Mouse (Mus musculus) 416B (cell line): ENCODE results near the gene Phlpp2.
A peak's percentile ranks its signal among the peaks of the same experiment; 100 is the strongest.
"Not testable (repeated sequence)": the region's sequence is repeated elsewhere in the genome, so short reads cannot be mapped to it uniquely, and the experiment has no call there.

Source experiments
- DNase-seq: peaks from one replicate; pipeline ENCODE4 v3.0.0; 2011; ENCODE audit warnings: low read depth

The Phlpp2 gene

GRCm38 (mm10) chr8:109868003-109868679, at the start of gene Phlpp2:
Gene Phlpp2, plus strand, starts transcription at chr8:109868542.
- DNase-seq, result peak; percentile 93

- no peak for DNase-seq
These were observed 44.8 kb upstream of the Phlpp2 start for GRCm38 (mm10) chr8:109823561-109823960.

DNA sequence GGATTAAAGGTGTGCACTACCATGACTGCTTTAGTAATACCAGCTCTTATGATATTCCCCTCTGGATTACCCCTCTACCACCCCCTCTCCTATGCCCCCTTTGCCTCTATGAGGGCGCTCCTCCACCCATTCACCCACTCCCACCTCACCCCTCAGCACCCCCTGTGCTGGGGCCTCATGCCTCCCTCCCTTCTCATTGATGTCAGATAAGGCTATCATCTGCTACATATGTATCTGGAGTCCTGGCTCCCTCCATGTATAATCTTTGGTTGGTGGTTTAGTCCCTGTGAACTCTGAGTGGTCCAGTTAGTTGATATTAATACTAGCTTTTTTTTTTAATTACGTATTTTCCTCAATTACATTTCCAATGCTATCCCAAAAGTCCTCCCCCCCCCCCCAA, 28.5 kb upstream of the Phlpp2 start:
- DNase-seq, result no peak

DNA sequence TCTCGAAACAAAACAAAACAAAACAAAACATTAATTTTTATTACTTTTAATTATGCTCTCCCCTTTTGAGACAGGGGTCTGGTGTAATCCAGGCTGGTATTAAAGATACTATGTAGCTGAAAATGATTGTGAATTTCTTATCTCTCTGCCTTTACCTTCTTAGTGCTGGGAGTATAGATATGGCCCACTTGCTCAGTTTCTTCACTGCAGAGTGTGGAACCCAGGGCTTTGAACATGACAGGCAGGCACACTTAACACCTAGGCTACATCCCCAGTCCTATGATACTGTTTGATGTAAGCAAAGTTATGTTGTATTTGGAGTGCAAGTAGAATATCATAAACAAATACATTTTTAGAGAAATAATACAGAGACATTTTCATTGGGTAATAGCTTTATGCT, 25.9 kb upstream of the Phlpp2 start:
- no peak for DNase-seq

DNA sequence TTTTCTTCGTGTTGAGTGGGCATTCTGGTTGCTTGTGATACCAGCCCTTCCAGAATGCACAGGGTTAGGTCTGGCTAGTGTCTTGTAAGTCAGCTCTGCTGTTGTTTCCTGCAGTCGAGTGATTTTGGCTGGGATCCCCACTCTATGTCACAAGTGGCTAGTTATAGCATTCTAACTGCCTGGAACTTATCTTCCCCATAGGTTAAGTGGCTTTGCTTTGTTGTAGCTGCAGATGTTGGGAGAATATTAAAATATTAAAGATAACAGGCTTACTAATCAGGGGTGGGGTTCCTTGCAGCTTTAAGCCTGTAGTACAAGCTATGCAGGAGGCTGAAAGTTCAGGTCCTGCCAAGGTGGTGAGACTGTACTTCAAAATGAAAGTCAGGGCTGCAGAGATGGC, 20.5 kb upstream of the Phlpp2 start:
- DNase-seq, result no peak

GRCm38 (mm10) chr8:109848981-109849380, 19.4 kb upstream of the Phlpp2 start:
- no peak for DNase-seq

GRCm38 (mm10) chr8:109853423-109853822, 14.9 kb upstream of the Phlpp2 start:
- DNase-seq, result peak; percentile 78

GRCm38 (mm10) chr8:109854522-109854921, 13.8 kb upstream of the Phlpp2 start:
- peak; percentile 24 for DNase-seq

- DNase-seq, result no peak
These were observed 12.9 kb upstream of the Phlpp2 start for GRCm38 (mm10) chr8:109855451-109855850.

- peak; percentile 65 for DNase-seq
These were observed 4.9 kb upstream of the Phlpp2 start for GRCm38 (mm10) chr8:109863398-109863797.

DNA sequence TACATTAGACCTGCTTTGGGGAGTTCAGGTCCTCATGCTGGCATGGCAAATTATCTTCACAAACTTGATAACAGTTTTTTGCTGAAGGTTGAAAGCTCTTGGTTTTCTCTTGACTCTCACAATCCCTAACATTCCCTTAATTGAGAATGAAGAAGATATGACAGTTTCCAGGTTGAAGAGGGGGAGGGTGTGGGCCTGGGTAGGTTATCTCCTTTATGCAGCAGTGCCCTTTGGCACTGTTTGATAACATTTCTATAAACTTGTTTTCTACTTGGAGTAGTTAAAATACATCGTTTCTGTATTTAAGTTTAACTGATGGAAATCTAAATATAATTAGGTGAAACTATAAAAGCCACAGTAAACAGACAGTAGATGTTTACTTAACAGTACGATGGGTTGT, 3.5 kb upstream of the Phlpp2 start:
- DNase-seq, result no peak

DNA sequence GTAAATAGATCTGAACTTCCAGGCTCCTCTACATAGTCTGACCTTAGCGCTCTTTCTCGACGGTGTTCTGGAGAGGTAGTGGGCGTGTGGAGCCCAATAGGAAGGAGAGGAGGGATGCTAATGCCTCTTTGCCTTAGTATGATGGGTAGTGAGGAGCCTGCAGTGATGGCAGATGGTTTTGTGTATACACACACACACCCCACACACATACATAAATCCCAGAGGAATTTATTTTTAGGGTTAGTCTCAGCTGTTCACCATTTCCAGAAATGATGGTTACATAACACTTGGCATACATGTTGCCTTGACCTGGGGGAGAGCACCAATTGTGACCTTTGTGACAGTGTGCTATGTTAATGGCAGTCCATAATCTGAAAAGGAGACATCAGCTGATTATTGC, 2.8 kb upstream of the Phlpp2 start:
- no peak for DNase-seq

DNA sequence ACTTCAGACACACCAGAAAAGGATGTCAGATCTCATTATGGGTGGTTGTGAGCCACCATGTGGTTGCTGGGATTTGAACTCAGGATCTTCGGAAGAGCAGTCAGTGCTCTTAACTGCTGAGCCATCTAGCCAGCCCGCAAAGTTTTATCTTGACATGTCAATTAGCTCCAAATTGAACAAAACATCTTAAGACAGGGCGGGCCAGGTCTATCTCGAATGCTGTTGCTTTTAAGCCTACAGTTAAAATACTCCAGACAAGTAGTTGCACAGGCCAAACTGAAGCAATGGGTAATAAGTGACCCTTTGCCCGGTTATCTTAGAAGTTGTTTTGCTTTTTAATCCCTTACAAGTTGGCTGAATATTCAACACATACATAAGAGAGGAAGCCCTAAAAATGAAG, 1.7 kb upstream of the Phlpp2 start:
- no peak for DNase-seq

GRCm38 (mm10) chr8:109868680-109869361, 479 bp downstream of the Phlpp2 start:
- peak; percentile 28 for DNase-seq

- DNase-seq, result peak; percentile 48
These were observed 2.7 kb downstream of the Phlpp2 start for GRCm38 (mm10) chr8:109871056-109871455.

GRCm38 (mm10) chr8:109873800-109874199, 5.5 kb downstream of the Phlpp2 start:
- not testable (repeated sequence) for DNase-seq

DNA sequence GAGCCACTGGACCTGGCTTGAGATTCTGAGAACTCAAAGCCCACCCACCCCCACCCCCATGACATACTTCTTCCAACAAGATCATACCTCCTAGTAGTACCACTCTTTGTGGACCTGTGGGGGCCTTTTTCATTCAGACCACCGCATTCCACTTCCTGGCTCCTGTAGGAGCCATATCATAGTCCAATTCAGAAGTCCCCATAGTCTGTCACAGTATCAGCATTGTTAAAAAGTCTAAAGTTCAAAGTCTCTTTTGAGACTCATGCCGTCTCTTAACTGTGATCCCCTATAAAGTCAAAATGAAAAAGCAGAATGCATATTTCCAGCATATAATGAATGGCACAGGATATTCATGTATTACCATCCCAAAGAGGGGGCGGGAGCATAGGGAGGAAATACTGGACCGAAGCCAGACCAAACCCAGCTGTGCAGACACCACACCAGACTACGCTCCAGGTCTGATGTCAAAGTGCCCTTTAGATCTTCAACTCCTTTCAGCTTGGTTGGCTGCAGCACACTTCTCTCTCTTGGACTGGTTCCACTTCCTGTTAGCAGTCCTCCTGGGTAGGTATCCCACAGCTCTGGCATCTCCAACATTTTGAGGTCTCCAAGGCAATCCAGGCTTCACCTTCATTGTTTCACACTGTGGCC, 11.8 kb downstream of the Phlpp2 start:
- DNase-seq, result no peak

GRCm38 (mm10) chr8:109885294-109885693, 17.0 kb downstream of the Phlpp2 start:
- no peak for DNase-seq

DNA sequence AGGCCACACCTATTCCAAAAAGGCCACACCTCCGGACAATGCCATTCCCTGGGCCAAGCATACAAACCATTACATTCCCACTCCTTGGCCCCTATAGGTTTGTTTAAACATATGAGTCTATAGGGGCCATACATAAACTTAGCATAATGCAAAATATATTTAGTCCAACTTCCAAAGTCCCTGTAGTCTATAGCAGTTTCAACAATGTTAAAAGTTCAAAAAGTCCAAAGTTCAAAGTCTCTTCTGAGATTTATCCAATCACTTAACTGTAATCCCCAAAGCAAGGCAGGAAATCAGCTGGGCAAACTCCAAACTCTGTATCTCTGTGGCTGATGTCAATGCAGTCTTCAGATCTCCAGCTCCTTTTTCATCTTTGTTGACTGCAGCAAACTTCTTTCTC, 20.9 kb downstream of the Phlpp2 start:
- no peak for DNase-seq

DNA sequence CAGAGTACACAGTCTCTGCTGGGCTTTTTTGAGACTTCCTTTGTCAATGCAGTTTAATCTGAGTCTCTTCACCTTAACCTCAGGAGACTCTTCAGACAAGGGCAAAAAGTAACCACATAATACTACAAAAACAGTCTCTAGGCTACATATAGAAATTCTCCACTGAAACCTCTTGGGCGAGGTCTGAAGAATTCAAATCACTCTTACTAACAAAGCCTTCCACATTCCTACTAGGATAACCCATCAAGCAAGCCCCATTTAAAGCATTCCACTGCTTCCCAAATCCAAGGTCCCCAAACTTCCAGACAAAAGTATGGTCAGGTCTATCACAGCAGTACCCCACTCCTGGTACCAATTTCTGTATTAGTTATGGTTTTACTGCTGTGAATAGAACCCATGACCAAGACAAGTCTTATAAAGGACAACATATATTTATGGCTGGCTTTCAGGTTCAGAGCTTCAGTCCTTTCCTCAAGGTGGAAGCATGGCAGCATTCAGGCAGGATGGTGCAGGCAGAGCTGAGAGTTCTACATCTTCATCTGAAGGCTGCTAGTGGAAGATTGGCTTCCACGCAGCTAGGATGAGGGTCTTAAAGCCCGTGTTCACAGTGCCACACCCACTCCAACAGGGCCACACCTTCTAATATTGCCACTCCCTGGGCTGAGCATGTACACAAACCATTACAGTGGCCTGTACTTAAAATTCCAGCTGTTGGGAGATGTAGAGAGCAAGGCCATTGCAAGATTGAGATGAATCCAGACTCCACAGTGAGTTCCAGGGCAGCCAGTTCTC, 22.6 kb downstream of the Phlpp2 start:
- no peak for DNase-seq

DNA sequence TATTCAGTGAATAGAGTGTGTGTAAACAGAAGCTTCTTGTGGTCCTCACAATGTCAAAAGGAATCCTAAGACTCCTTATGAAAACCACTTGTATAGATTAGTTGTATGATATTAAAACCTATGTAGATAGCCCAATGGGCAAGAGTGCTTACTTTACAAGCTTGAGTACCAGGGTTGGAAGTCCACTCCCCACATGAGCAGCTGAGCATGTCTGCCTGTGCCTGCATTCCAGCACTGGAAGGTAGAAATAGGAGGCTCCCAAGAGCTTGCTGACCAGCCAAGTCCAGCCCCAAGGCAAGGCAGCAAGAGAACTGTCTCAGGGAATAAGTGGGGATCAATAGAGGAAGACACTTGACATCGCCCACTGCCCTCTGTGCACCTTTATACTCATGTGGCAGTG, 26.3 kb downstream of the Phlpp2 start:
- DNase-seq, result no peak

- DNase-seq, result no peak
These were observed 27.0 kb downstream of the Phlpp2 start for GRCm38 (mm10) chr8:109895355-109895754.
